Comparison of ENCODE assay signal across 9 mouse cellular contexts in the genomic region with DNA sequence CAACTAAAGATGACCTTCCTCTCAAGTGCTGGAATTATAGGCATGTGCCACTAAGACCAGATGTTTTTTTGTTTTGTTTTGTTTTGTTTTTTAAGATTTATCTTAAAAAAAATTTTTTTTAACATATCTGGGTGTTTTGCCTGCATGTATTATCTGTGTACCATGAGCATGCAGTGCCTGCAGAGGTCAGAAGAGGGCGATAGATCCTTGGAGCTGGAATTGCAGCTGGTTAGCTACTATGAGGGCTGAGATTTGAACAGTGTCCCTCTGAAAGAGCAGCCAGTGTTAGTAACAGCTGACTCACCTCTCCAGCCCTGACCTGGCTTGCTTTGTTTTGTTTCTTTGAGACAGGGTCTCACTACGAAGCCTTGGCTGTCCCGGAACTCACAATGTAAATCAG. TPM values are rescaled to one million over a fixed set of nuclear protein-coding genes. Genes with fewer than 3 reads are reported as not detected.
DNase-seq lines count a peak whose midpoint lies in the region; ATAC-seq and TF ChIP-seq lines count a peak whose summit lies in the region.
"Had no signal": no experiment of that assay in that cellular context is flagged by ENCODE, and none has a peak within 500 bp of the region (broad histone marks: within the 10 kb centered on the region; RNA-seq: fewer than 3 reads in every experiment).

No protein-coding gene starts in this region.

- H3K9me3 ChIP-seq in hindbrain, embryonic 14.5 days (ENCODE audit: control insufficient read depth, low read length) = no peaks in the 10 kb centered on the region
- no peaks in the 10 kb centered on the region for H3K9me3 ChIP-seq in hindbrain, embryonic 16.5 days (ENCODE audit: control insufficient read depth, low read length)
- no peaks in the 10 kb centered on the region for H3K9me3 ChIP-seq in G1E (replicated peaks)
- H3K9me3 ChIP-seq: midbrain, embryonic 12.5 days had no signal

- 34% methylated on average over 3 of the region's 3 CpGs for WGBS in hindbrain, embryonic 14.5 days
- WGBS in hindbrain, embryonic 16.5 days = 31% methylated on average over 3 of the region's 3 CpGs

- no peak overlapping the region for H3K4me2 ChIP-seq in hindbrain, embryonic 14.5 days (replicated peaks)
- H3K4me2 ChIP-seq in hindbrain, embryonic 16.5 days (ENCODE audit: low read length) = no peak overlapping the region
- H3K4me2 ChIP-seq: midbrain, embryonic 12.5 days had no signal

- H3K27me3 ChIP-seq in hindbrain, embryonic 14.5 days (ENCODE audit: control insufficient read depth, insufficient read depth, low read length) = no peaks in the 10 kb centered on the region
- H3K27me3 ChIP-seq in hindbrain, embryonic 16.5 days (replicated peaks; ENCODE audit: control insufficient read depth, insufficient read depth, low read length) = no peaks in the 10 kb centered on the region
- no peaks in the 10 kb centered on the region for H3K27me3 ChIP-seq in G1E (ENCODE audit: insufficient read depth, low read length)

- DNase-seq in hindbrain, embryonic 14.5 days (ENCODE audit: low spot score) = peak; percentile 69
- DNase-seq in A20 (ENCODE audit: low read depth, low spot score) (peak; percentile 79), G1E (ENCODE audit: low spot score) (no peak)
- DNase-seq in embryo, embryonic 10.5 days (ENCODE audit: low spot score) = peak; percentile 86
- DNase-seq in kidney, postnatal 10 days = peak; percentile 79
- peak; percentile 83 for DNase-seq in thymus, postnatal 25 days

- H3K27ac ChIP-seq in hindbrain, embryonic 14.5 days = no peak overlapping the region
- H3K27ac ChIP-seq in hindbrain, embryonic 16.5 days (ENCODE audit: low read depth, low read length) = no peak overlapping the region
- H3K27ac ChIP-seq: midbrain, embryonic 12.5 days had no signal

- no peak overlapping the region for H3K9ac ChIP-seq in hindbrain, embryonic 14.5 days
- no peak overlapping the region for H3K9ac ChIP-seq in hindbrain, embryonic 16.5 days (ENCODE audit: low read depth, low read length)
- H3K9ac ChIP-seq: midbrain, embryonic 12.5 days had no signal

- H3K4me1 ChIP-seq in hindbrain, embryonic 14.5 days (replicated peaks; ENCODE audit: control insufficient read depth, insufficient read depth, low read length) = no peaks in the 10 kb centered on the region
- no peaks in the 10 kb centered on the region for H3K4me1 ChIP-seq in hindbrain, embryonic 16.5 days (ENCODE audit: control insufficient read depth, insufficient read depth, low read depth, low read length)
- peaks cover 28% of the 10 kb centered on the region for H3K4me1 ChIP-seq in G1E (ENCODE audit: insufficient read depth, low read depth, low read length)
- H3K4me1 ChIP-seq: midbrain, embryonic 12.5 days had no signal

- peak; percentile 83 for TF ChIP-seq CTCF in G1E (IDR thresholded peaks at IDR 0.05; ENCODE audit: low read depth, low read length)

- no peak for ATAC-seq in hindbrain, embryonic 14.5 days (ENCODE audit: low FRiP score)
- no peak for ATAC-seq in hindbrain, embryonic 16.5 days
- ATAC-seq in G1E (ENCODE audit: extremely low read depth, insufficient number of reproducible peaks, low FRiP score, poor library complexity, severe bottlenecking) = no peak
- ATAC-seq in monocyte, adult 5-6 weeks (replicated peaks; ENCODE audit: insufficient number of reproducible peaks, low FRiP score, low TSS enrichment, poor library complexity, severe bottlenecking) = peak; percentile 77; the same call in 1 of the 2 replicates

- no peak overlapping the region for H3K4me3 ChIP-seq in hindbrain, embryonic 14.5 days (replicated peaks; ENCODE audit: low read length)
- no peak overlapping the region for H3K4me3 ChIP-seq in hindbrain, embryonic 16.5 days (ENCODE audit: low read length)
- H3K4me3 ChIP-seq in G1E (ENCODE audit: low read depth, low read length) = no peak overlapping the region
- H3K4me3 ChIP-seq: midbrain, embryonic 12.5 days had no signal

- H3K36me3 ChIP-seq in hindbrain, embryonic 14.5 days (replicated peaks; ENCODE audit: control insufficient read depth, insufficient read depth) = no peaks in the 10 kb centered on the region
- no peaks in the 10 kb centered on the region for H3K36me3 ChIP-seq in hindbrain, embryonic 16.5 days (ENCODE audit: control insufficient read depth, insufficient read depth, low read length)
- peaks cover 65% of the 10 kb centered on the region for H3K36me3 ChIP-seq in G1E (replicated peaks)
- H3K36me3 ChIP-seq: midbrain, embryonic 12.5 days had no signal

RNA-seq across cellular contexts. Expression of gene Plxdc1, which starts 49.5 kb away (rescaled TPM):
- 0.90 and 1.1 TPM in 2 replicates for polyA plus RNA-seq in hindbrain, embryonic 14.5 days (2014; fragmentation: Nextera tagmentation; extraction: Ambion mirVana)
- polyA plus RNA-seq in hindbrain, embryonic 16.5 days (2015; fragmentation: Nextera tagmentation; extraction: Ambion mirVana) = 2.1 and 2.8 TPM in 2 replicates
- not detected in 2 replicates for total RNA-seq in G1E (2014; fragmentation: Nextera tagmentation)
- 0.06 and 0.11 TPM in 2 replicates for total RNA-seq in G1E (2017)
- 0.03 TPM in 2 replicates for polyA plus RNA-seq in G1E (2012)
- 1.6 to 2.8 TPM (median 2.4 TPM) in 3 replicates for total RNA-seq in monocyte, adult 5-6 weeks (2017)

RNA-seq across cellular contexts. Expression of gene Fbxo47, which starts 52.8 kb away (rescaled TPM):
- polyA plus RNA-seq in hindbrain, embryonic 14.5 days (2014; fragmentation: Nextera tagmentation; extraction: Ambion mirVana) = 0.37 and 0.72 TPM in 2 replicates
- 0.34 and 0.43 TPM in 2 replicates for polyA plus RNA-seq in hindbrain, embryonic 16.5 days (2015; fragmentation: Nextera tagmentation; extraction: Ambion mirVana)
- total RNA-seq in G1E (2014; fragmentation: Nextera tagmentation) (0.58 and 1.9 TPM in 2 replicates), G1E (2017) (0.55 and 0.70 TPM in 2 replicates)
- not detected in 2 replicates for polyA plus RNA-seq in G1E (2012)
- total RNA-seq in monocyte, adult 5-6 weeks (2017) = 0.53 to 2.1 TPM (median 1.5 TPM) in 3 replicates

RNA-seq across cellular contexts. Expression of gene Arl5c, which starts 59.2 kb away (rescaled TPM):
- polyA plus RNA-seq in hindbrain, embryonic 14.5 days (2014; fragmentation: Nextera tagmentation; extraction: Ambion mirVana) = 6.5 and 11.0 TPM in 2 replicates
- polyA plus RNA-seq in hindbrain, embryonic 16.5 days (2015; fragmentation: Nextera tagmentation; extraction: Ambion mirVana) = 7.3 and 7.6 TPM in 2 replicates
- not detected in 2 replicates for total RNA-seq in G1E (2014; fragmentation: Nextera tagmentation)
- total RNA-seq in G1E (2017) = 0.44 TPM in 1 of 2 replicates, not detected in the other
- not detected in 2 replicates for polyA plus RNA-seq in G1E (2012)
- total RNA-seq in monocyte, adult 5-6 weeks (2017) = 67.7 to 97.0 TPM (median 83.6 TPM) in 3 replicates
